Mouse (Mus musculus): ENCODE measurements around the gene Cobl. TPM values are rescaled to one million over a fixed set of nuclear protein-coding genes. Genes with fewer than 3 reads are reported as not detected.

The Cobl gene
- polyA plus RNA-seq, 1 experiment from 2014 or later, result 9.3 TPM

DNA sequence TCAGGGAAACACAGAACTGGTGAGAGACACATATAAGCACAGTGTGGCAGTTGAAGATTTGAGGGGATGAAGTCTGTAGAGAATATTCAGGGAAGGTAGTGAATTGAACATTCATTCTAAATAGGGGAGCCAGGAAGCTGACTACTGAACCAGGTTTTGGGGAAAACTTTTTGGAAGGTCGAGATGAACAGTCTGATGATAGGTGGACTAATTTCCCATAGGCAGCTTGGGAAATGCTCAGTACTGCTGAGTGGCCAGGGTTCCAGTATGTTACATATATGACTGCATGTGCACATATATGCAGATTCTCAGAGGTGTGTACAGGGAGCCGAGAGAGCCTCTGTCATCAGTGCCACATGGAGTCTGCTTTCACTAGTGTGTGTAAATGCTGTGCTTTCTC lies 190.5 kb downstream of the Cobl start:
- Histone ChIP-seq H3K36me3 (no peaks in the 10 kb centered on the region), H3K27me3 (replicated peaks) (no peaks in the 10 kb centered on the region), H3K9ac (no peak overlapping the region), H3K4me3 (replicated peaks) (no peak overlapping the region), H3K9me3 (no peaks in the 10 kb centered on the region), H3K4me2 (replicated peaks) (no peak overlapping the region), H3K27ac (no peak overlapping the region), H3K4me1 (replicated peaks) (no peaks in the 10 kb centered on the region)
- 71% methylated on average over 2 of the region's 2 CpGs for WGBS
- no peak for ATAC-seq

- no peak for ATAC-seq
- H3K27ac ChIP-seq, result no peak overlapping the region
- no peak overlapping the region for H3K4me3 ChIP-seq (replicated peaks)
- no peak overlapping the region for H3K9ac ChIP-seq
- H3K9me3 ChIP-seq, result no peaks in the 10 kb centered on the region
- no peaks in the 10 kb centered on the region for H3K27me3 ChIP-seq (replicated peaks)
- H3K36me3 ChIP-seq, result no peaks in the 10 kb centered on the region
- 88% methylated on average over 6 of the region's 6 CpGs for WGBS
- no peak overlapping the region for H3K4me2 ChIP-seq (replicated peaks)
- no peaks in the 10 kb centered on the region for H3K4me1 ChIP-seq (replicated peaks)
Measured at GRCm38 (mm10) chr11:12273726-12274125, 191.0 kb downstream of the Cobl start.

DNA sequence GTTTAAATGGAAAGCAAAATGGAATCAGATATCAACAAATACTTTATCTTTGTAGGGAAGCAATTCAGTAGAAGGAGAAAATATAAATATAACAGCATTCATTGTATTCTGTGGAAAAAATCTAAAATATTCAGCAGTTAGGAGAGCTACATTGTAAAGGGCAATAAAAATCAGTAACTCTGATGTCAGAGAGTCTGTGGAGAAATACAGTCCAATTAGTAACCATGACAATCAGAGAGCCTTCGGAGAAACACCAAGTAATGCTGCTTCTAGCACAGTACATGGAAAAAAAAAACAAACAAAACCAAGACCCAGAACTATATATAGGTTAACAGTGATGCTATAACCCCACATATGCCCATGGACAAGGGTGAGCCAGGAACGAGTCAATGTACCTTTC lies 206.3 kb downstream of the Cobl start:
- H3K4me2 ChIP-seq (replicated peaks), result no peak overlapping the region
- no peaks in the 10 kb centered on the region for H3K36me3 ChIP-seq
- no peaks in the 10 kb centered on the region for H3K4me1 ChIP-seq (replicated peaks)
- no peaks in the 10 kb centered on the region for H3K27me3 ChIP-seq (replicated peaks)
- 66% methylated on average over 2 of the region's 2 CpGs for WGBS
- H3K9me3 ChIP-seq, result no peaks in the 10 kb centered on the region
- no peak overlapping the region for H3K27ac ChIP-seq
- no peak overlapping the region for H3K9ac ChIP-seq
- no peak overlapping the region for H3K4me3 ChIP-seq (replicated peaks)
- no peak for ATAC-seq

DNA sequence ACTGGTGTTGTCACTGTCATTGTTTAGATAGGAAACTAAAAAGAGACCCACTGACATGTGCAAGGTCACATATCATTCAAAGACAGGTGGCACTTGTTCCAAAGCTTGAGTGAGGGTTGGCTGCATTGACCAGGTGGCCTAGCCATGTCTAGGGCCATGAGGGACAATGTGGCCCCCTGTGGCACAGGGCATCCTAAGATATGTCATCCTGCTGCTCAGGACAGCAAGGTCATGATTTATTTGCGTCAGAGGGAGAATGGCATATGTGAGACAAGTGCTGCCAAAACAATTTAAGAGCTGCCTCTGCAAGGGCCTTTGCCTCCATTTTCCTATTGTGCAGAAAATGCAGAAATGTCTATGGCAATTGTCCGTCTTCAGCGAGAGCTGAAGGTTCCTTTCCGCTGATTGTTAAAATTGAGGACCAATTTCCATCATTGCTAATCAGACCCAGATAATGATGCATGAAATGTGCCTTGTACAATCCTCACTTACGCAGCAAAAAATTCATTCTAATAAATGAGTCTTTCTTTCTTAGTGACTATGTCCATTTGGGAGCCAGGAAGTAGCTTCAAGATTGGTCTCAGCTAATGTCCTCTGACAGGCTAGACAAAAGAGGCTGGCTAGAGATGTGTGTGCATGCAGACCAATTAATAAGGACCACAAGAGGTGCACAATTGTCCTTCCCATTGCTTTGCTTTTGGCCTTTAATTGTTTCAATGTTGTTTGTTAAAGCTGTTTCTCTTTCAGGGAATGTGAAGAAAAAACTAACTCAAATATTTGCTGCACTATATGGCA lies 207.2 kb downstream of the Cobl start:
- H3K9ac ChIP-seq, result no peak overlapping the region
- 91% methylated on average over 5 of the region's 5 CpGs for WGBS
- ATAC-seq, result no peak
- no peaks in the 10 kb centered on the region for H3K9me3 ChIP-seq
- H3K36me3 ChIP-seq, result no peaks in the 10 kb centered on the region
- no peak overlapping the region for H3K4me3 ChIP-seq (replicated peaks)
- H3K27ac ChIP-seq, result no peak overlapping the region
- no peaks in the 10 kb centered on the region for H3K27me3 ChIP-seq (replicated peaks)
- H3K4me2 ChIP-seq (replicated peaks), result no peak overlapping the region
- no peaks in the 10 kb centered on the region for H3K4me1 ChIP-seq (replicated peaks)

DNA sequence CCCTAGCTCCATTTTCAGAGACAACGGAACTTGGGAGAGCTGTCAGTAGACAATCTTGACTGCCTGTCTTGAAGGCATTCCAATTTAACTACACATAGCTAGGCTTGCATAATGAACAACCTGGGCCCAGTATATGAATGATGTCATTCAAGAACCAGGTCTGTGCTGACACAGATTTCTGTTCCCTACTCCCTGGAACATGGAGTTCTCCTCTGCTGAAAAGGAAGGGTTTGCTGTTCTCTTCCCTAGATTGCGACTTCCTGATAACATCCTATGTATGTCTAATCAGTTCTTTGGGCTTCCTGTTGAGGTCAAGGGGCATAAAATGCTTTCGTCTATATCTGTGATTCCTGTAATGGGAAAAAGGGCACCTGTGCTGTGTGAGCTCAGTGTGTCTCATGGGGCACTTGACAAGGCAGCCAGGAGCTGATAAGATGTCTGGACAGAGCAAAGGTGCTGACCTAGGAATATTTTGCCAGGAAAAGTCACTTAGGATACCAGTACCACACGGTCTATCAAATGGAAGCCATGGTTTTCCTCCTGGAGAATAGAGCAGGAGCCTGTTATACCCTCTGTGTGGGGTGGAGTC lies 219.3 kb downstream of the Cobl start:
- WGBS, result 68% methylated on average over 4 of the region's 4 CpGs

DNA sequence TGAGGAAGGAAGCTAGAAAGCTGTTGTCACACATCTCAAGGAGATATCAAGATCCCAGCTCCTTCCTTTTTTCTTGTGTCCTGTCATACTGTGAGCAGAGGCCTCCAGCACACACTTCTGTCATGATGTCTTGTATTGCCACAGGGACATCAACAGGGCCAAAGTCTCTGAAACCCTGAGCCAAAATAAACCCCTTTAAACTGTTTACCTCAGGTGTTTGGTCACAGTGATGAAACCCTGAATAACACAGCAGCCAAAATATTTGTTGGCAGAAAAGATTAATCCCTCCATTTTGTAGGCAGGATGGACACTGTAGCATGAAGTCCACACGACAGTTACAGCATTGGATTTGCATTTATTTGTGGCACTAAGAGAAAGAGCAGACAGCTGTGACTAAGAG lies 228.4 kb downstream of the Cobl start:
- H3K4me1 ChIP-seq (replicated peaks), result no peaks in the 10 kb centered on the region
- H3K4me2 ChIP-seq (replicated peaks), result no peak overlapping the region
- H3K9me3 ChIP-seq, result no peaks in the 10 kb centered on the region
- H3K9ac ChIP-seq, result no peak overlapping the region
- WGBS, result 74% methylated on average over 1 of the region's 1 CpGs
- no peaks in the 10 kb centered on the region for H3K36me3 ChIP-seq
- no peak for ATAC-seq
- H3K4me3 ChIP-seq (replicated peaks), result no peak overlapping the region
- no peaks in the 10 kb centered on the region for H3K27me3 ChIP-seq (replicated peaks)
- H3K27ac ChIP-seq, result no peak overlapping the region

More for the DNA sequence above, 219.3 kb downstream of the Cobl start:
- no peak overlapping the region for H3K4me2 ChIP-seq (replicated peaks)
- H3K27me3 ChIP-seq (replicated peaks), result no peaks in the 10 kb centered on the region
- H3K27ac ChIP-seq, result no peak overlapping the region
- H3K9ac ChIP-seq, result no peak overlapping the region
- ATAC-seq, result no peak
- H3K9me3 ChIP-seq, result no peaks in the 10 kb centered on the region
- H3K4me1 ChIP-seq (replicated peaks), result no peaks in the 10 kb centered on the region
- no peak overlapping the region for H3K4me3 ChIP-seq (replicated peaks)
- no peaks in the 10 kb centered on the region for H3K36me3 ChIP-seq

GRCm38 (mm10) chr11:12234876-12235275 lies 229.9 kb downstream of the Cobl start:
- no peak overlapping the region for H3K4me2 ChIP-seq (replicated peaks)
- no peaks in the 10 kb centered on the region for H3K4me1 ChIP-seq (replicated peaks)
- WGBS, result 71% methylated on average over 4 of the region's 4 CpGs
- H3K27me3 ChIP-seq (replicated peaks), result no peaks in the 10 kb centered on the region
- H3K36me3 ChIP-seq, result no peaks in the 10 kb centered on the region
- H3K9me3 ChIP-seq, result no peaks in the 10 kb centered on the region
- H3K9ac ChIP-seq, result no peak overlapping the region
- no peak for ATAC-seq
- no peak overlapping the region for H3K27ac ChIP-seq
- no peak overlapping the region for H3K4me3 ChIP-seq (replicated peaks)

DNA sequence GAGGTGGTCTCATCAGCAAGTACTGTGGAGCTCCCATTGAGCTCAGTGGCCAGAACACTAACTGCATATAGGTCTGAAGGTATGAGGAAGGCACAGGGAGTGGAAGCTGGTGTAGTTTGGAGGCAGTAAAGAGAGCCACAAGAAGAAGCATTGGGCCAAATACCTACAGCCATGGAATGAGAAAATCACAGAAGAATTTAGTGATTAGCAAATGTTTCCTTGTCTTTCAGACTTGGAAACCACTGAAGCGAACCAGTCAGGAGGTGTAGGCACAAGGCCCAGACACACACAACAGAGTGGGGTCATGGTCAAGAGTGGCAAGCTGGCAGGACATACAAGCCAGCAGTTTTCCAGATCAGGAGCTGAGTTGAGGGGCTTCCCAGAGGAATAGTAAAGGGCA lies 230.6 kb downstream of the Cobl start:
- Histone ChIP-seq H3K9ac (no peak overlapping the region), H3K4me1 (replicated peaks) (no peaks in the 10 kb centered on the region), H3K4me3 (replicated peaks) (no peak overlapping the region), H3K9me3 (no peaks in the 10 kb centered on the region), H3K36me3 (no peaks in the 10 kb centered on the region), H3K27me3 (replicated peaks) (no peaks in the 10 kb centered on the region), H3K4me2 (replicated peaks) (no peak overlapping the region), H3K27ac (no peak overlapping the region)
- 83% methylated on average over 1 of the region's 1 CpGs for WGBS
- ATAC-seq, result no peak

DNA sequence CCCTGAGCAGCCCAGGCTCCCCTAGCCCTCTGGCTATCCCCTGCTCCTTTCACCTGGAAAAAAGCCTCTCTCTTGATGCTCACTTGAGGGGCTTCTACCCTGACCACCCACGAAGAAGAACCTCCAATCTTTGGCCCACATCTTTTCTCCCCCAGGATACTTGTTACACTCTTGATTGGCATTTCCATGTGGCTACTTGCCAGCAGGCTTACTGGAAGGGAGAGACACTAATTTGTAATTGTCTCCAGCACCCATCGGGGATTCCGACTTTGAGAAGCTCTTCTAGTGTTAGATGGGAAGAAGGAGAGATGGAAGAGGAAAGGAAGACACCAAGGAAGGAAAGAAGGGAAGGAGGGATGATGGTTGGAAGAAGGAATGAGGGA lies 232.0 kb downstream of the Cobl start:
- Histone ChIP-seq H3K4me1 (replicated peaks) (no peaks in the 10 kb centered on the region), H3K27ac (no peak overlapping the region), H3K4me2 (replicated peaks) (no peak overlapping the region), H3K4me3 (replicated peaks) (no peak overlapping the region), H3K9me3 (no peaks in the 10 kb centered on the region), H3K9ac (no peak overlapping the region), H3K27me3 (replicated peaks) (no peaks in the 10 kb centered on the region), H3K36me3 (no peaks in the 10 kb centered on the region)
- WGBS, result 81% methylated on average over 3 of the region's 3 CpGs
- ATAC-seq, result no peak

- Histone ChIP-seq H3K4me2 (replicated peaks) (no peak overlapping the region), H3K27ac (no peak overlapping the region)
Measured at GRCm38 (mm10) chr11:12232041-12232742, 232.6 kb downstream of the Cobl start.

DNA sequence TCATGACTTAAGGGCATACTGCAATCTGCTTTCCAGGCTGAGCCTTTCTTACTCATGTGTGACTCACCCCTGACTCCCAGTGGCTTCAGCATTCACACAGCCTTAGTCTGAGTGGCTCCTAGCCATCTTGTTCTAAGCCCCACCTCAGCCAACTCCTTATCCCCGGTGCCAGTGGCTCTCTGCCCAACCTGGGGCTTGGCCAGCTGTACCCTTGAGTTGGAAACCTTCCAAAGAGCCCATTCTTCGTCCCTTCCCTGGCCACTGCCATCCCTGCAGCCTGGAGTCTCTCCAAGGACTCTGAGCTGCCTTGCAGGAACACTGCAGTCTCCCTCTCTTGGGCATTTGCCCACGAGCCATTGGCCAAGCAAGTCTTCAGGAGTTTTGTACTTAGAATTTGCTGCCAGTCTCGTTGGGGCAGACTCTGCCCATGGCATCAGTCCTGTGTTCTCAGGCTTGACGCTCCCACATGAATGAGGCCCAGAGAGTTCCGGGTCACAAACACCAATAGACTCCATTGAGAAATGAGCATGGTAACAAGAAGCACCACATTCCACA lies 233.2 kb downstream of the Cobl start:
- no peak overlapping the region for H3K4me3 ChIP-seq (replicated peaks)
- WGBS, result 81% methylated on average over 6 of the region's 6 CpGs
- H3K4me1 ChIP-seq (replicated peaks), result no peaks in the 10 kb centered on the region
- no peak for ATAC-seq
- no peak overlapping the region for H3K27ac ChIP-seq
- H3K4me2 ChIP-seq (replicated peaks), result no peak overlapping the region
- H3K36me3 ChIP-seq, result no peaks in the 10 kb centered on the region
- H3K9me3 ChIP-seq, result no peaks in the 10 kb centered on the region
- H3K27me3 ChIP-seq (replicated peaks), result no peaks in the 10 kb centered on the region
- H3K9ac ChIP-seq, result no peak overlapping the region

More at GRCm38 (mm10) chr11:12232041-12232742, 232.6 kb downstream of the Cobl start:
- H3K4me3 ChIP-seq (replicated peaks), result no peak overlapping the region
- no peak overlapping the region for H3K9ac ChIP-seq
- ATAC-seq, result no peak
- no peaks in the 10 kb centered on the region for H3K9me3 ChIP-seq
- no peaks in the 10 kb centered on the region for H3K36me3 ChIP-seq
- H3K27me3 ChIP-seq (replicated peaks), result no peaks in the 10 kb centered on the region
- 87% methylated on average over 10 of the region's 10 CpGs for WGBS
- no peaks in the 10 kb centered on the region for H3K4me1 ChIP-seq (replicated peaks)

DNA sequence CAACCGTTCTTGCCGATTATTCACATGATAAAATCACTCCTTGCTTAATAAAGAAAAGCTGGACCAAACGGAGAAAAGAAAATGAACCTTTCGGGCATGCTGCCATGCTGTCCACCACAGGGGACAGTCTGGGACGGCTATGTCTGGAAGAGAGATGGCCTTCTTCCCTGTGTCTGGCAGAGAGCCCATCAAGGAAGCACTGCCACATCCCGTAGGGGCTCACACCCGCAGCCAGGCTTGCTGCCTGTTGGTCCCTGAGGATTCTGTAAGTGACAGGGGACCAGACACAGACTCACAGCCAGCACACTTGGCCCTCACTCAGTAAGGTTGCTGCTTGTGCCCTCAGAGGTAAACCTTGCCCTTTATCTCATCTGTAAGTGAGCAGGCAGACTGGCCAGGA lies 235.3 kb downstream of the Cobl start:
- Histone ChIP-seq H3K36me3 (no peaks in the 10 kb centered on the region), H3K4me2 (replicated peaks) (no peak overlapping the region), H3K9ac (no peak overlapping the region), H3K9me3 (no peaks in the 10 kb centered on the region), H3K27me3 (replicated peaks) (no peaks in the 10 kb centered on the region), H3K4me1 (replicated peaks) (no peaks in the 10 kb centered on the region), H3K4me3 (replicated peaks) (no peak overlapping the region), H3K27ac (no peak overlapping the region)
- ATAC-seq, result no peak
- WGBS, result 75% methylated on average over 7 of the region's 7 CpGs

Data from intestine, embryonic 15.5 days (tissue).